Mouse (Mus musculus) ES-Bruce4 (cell line): ENCODE data around the gene Lats1. TPM values are rescaled to one million over a fixed set of nuclear protein-coding genes. Genes with fewer than 3 reads are reported as not detected.
"Not testable (repeated sequence)": the region's sequence is repeated elsewhere in the genome, so short reads cannot be mapped to it uniquely, and the experiment has no call there.

ENCODE experiments used
- H3K27ac ChIP-seq: 2 replicates; pipeline ENCODE4 v1.5.1; 2012; ENCODE audit warnings: low read length, inconsistent platforms; ENCODE audit not compliant: insufficient read depth
- H3K27me3 ChIP-seq: 2 replicates; pipeline ENCODE4 v1.6.1; 2012; ENCODE audit warnings: mild to moderate bottlenecking, low read length, inconsistent platforms; ENCODE audit not compliant: control insufficient read depth, poor library complexity, insufficient read depth, severe bottlenecking
- H3K36me3 ChIP-seq: 2 replicates; pipeline ENCODE4 v1.6.1; 2012; ENCODE audit warnings: inconsistent platforms, mild to moderate bottlenecking, low read length, moderate library complexity; ENCODE audit not compliant: control insufficient read depth, poor library complexity, insufficient read depth, severe bottlenecking
- H3K4me1 ChIP-seq: one replicate; pipeline ENCODE4 v1.8.1; 2011; ENCODE audit warnings: low read length; ENCODE audit not compliant: control insufficient read depth, insufficient read depth
- H3K4me3 ChIP-seq: 2 replicates; pipeline ENCODE4 v1.5.1; 2011; ENCODE audit warnings: low read depth, mild to moderate bottlenecking, low read length
- H3K9ac ChIP-seq: 2 replicates; pipeline ENCODE4 v1.6.1; 2012; ENCODE audit warnings: low read depth, mild to moderate bottlenecking, inconsistent platforms; ENCODE audit not compliant: poor library complexity, severe bottlenecking
- H3K9me3 ChIP-seq: replicated peaks from 2 replicates; pipeline ENCODE4 v1.6.1; 2012; ENCODE audit warnings: mild to moderate bottlenecking, low read length, inconsistent platforms; ENCODE audit not compliant: control insufficient read depth, poor library complexity, insufficient read depth, severe bottlenecking
- CTCF ChIP-seq: IDR thresholded peaks from one replicate; pipeline ENCODE4 v1.8.1; 2011; ENCODE audit warnings: low read depth, low read length
- EP300 ChIP-seq: IDR thresholded peaks from 2 replicates; pipeline ENCODE4 v1.6.1; 2011; ENCODE audit warnings: low read depth, low read length; ENCODE audit not compliant: insufficient read depth
- POLR2A ChIP-seq: IDR thresholded peaks from one replicate; pipeline ENCODE4 v1.8.1; 2011; ENCODE audit warnings: low read length; ENCODE audit not compliant: insufficient read depth
- polyA plus RNA-seq: library from polyadenylated mRNA; stranded (reverse); fragments of >200 nt; gene quantifications from 2 replicates; pipeline ENCODE4 v1.2.4, GENCODE M21; 2011; ENCODE audit warnings: low read depth; ENCODE audit not compliant: missing spikeins, insufficient read depth, insufficient read length

The Lats1 gene
- polyA plus RNA-seq, 1 experiment = 22.0 TPM

GRCm38 (mm10) chr10:7731582-7731981 is 50.6 kb downstream of the Lats1 start:
- Histone ChIP-seq H3K4me3 (no peak overlapping the region), H3K36me3 (no peaks in the 10 kb centered on the region), H3K27me3 (no peaks in the 10 kb centered on the region), H3K27ac (no peak overlapping the region), H3K9ac (no peak overlapping the region), H3K9me3 (no peaks in the 10 kb centered on the region), H3K4me1 (no peaks in the 10 kb centered on the region)
- TF ChIP-seq POLR2A (no peak), CTCF (no peak), EP300 (no peak)

- no peak overlapping the region for H3K9ac ChIP-seq
- no peak overlapping the region for H3K4me3 ChIP-seq
- H3K27ac ChIP-seq = no peak overlapping the region
- no peaks in the 10 kb centered on the region for H3K4me1 ChIP-seq
- H3K36me3 ChIP-seq = peaks cover 6% of the 10 kb centered on the region
- TF ChIP-seq POLR2A = no peak
- TF ChIP-seq EP300 = no peak
- TF ChIP-seq CTCF = no peak
- no peaks in the 10 kb centered on the region for H3K27me3 ChIP-seq
- no peaks in the 10 kb centered on the region for H3K9me3 ChIP-seq
These were observed 56.1 kb downstream of the Lats1 start for GRCm38 (mm10) chr10:7737122-7737521.

DNA sequence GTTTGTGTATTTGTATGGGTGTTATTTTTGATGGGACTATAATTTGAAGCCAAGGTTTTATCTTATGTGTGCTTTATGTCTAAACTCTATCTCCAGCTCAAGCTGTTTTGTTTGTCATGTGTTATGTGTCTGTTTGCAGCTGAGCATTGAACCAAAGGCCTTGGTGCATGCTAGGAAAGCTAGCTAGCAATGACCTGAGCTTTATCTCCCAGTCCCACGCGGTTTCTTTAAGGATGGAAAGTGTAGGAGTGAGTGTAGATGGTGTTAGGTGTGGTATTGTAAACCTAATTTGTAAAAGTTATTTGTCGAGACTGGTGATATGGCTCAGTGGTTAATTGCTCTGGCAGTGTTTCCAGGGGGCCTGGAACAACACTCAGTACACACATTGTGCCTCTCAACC is 56.9 kb downstream of the Lats1 start:
- H3K4me1 ChIP-seq = no peaks in the 10 kb centered on the region
- no peak overlapping the region for H3K27ac ChIP-seq
- H3K9me3 ChIP-seq = no peaks in the 10 kb centered on the region
- H3K4me3 ChIP-seq = no peak overlapping the region
- H3K36me3 ChIP-seq = peaks cover 8% of the 10 kb centered on the region
- no peaks in the 10 kb centered on the region for H3K27me3 ChIP-seq
- TF ChIP-seq POLR2A (no peak), CTCF (no peak), EP300 (no peak)
- no peak overlapping the region for H3K9ac ChIP-seq

- not testable (repeated sequence) for H3K27ac ChIP-seq, H3K9me3 ChIP-seq, H3K27me3 ChIP-seq, H3K9ac ChIP-seq, H3K4me3 ChIP-seq, H3K4me1 ChIP-seq
- peaks cover 32% of the 10 kb centered on the region for H3K36me3 ChIP-seq
These were observed 64.5 kb downstream of the Lats1 start for GRCm38 (mm10) chr10:7745528-7745927.

DNA sequence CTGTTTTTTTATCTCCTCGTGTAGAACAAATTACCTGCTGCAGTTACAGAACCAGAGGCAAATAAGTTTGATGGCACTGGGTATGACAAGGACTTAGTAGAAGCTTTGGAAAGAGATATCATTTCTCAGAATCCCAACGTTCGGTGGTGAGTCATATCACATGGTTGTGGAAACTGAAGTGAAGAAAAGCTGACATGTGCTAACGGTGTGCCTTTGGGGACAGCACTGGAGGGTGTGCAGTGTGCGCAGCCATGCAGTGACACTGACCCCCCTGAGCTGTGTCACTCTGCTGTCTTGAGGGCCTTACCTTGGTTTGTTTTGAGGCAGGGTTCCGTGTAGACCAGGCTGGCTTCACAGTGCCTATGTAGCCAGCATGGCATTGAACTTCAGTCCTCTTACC is 67.7 kb downstream of the Lats1 start:
- TF ChIP-seq EP300 (no peak), POLR2A (no peak), CTCF (no peak)
- Histone ChIP-seq H3K4me3 (no peak overlapping the region), H3K27ac (no peak overlapping the region), H3K9me3 (peaks cover 8% of the 10 kb centered on the region; the same call in 1 of the 2 replicates), H3K4me1 (no peaks in the 10 kb centered on the region), H3K36me3 (peaks cover 39% of the 10 kb centered on the region), H3K9ac (no peak overlapping the region), H3K27me3 (no peaks in the 10 kb centered on the region)

DNA sequence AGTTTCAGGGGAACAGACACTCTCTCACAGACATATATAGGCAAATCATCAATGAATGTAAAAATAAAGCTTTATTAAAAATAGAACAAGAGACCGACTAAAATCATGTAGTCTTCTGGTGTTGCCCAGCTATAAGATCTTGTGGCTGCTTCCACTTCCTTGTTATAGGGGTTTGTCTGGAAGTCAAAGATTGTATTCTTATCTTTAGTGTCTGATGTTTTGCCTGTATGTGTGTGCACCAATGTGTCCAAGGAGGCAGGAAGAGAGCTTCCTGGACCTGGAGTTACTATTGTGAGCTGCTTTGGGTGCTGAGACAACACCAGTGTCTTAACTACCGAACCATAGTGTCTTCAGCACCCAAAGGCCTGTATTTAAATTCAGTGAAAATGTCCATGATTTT is 76.5 kb downstream of the Lats1 start:
- no peak for TF ChIP-seq POLR2A
- TF ChIP-seq CTCF = no peak
- no peak for TF ChIP-seq EP300
- Histone ChIP-seq H3K36me3 (peaks cover 30% of the 10 kb centered on the region), H3K9ac (no peak overlapping the region)

More for the DNA sequence above, 76.5 kb downstream of the Lats1 start:
- Histone ChIP-seq H3K27me3 (no peaks in the 10 kb centered on the region), H3K4me1 (no peaks in the 10 kb centered on the region), H3K4me3 (no peak overlapping the region), H3K9me3 (no peaks in the 10 kb centered on the region), H3K27ac (no peak overlapping the region)

Other genes starting within 250 kb of the Lats1 start
- 1.8 and 3.1 TPM in 2 replicates for gene Ulbp1, start 207.6 kb upstream of the Lats1 start, polyA plus RNA-seq
- gene Lrp11, start 91.4 kb upstream of the Lats1 start, polyA plus RNA-seq = 31.2 and 37.4 TPM in 2 replicates
- 92.5 and 99.6 TPM in 2 replicates for gene Nup43, start 13.7 kb upstream of the Lats1 start, polyA plus RNA-seq
- gene Pcmt1, start 78 bp upstream of the Lats1 start, polyA plus RNA-seq = 72.8 and 73.9 TPM in 2 replicates
- gene Katna1, start 44.8 kb downstream of the Lats1 start, polyA plus RNA-seq = 58.4 and 59.1 TPM in 2 replicates
- gene Ginm1, start 111.6 kb downstream of the Lats1 start, polyA plus RNA-seq = 33.6 and 39.9 TPM in 2 replicates
- 42.3 and 42.7 TPM in 2 replicates for gene Ppil4, start 111.7 kb downstream of the Lats1 start, polyA plus RNA-seq
- gene Zc3h12d, start 151.3 kb downstream of the Lats1 start, polyA plus RNA-seq = not detected in 2 replicates